Mouse (Mus musculus): ENCODE measurements around the gene Pitpnm2. TPM values are rescaled to one million over a fixed set of nuclear protein-coding genes. Genes with fewer than 3 reads are reported as not detected.

The Pitpnm2 gene
- polyA plus RNA-seq, 1 experiment from 2014 or later: 4.9 TPM

- H3K9ac ChIP-seq: no peak overlapping the region
- no peak overlapping the region for H3K4me2 ChIP-seq
- peaks cover 93% of the 10 kb centered on the region for H3K4me1 ChIP-seq (replicated peaks)
- H3K36me3 ChIP-seq: 0 out of 2 replicates have a peak, but pooled peaks cover 4% of the 10 kb centered on the region
- no peaks in the 10 kb centered on the region for H3K27me3 ChIP-seq
- no peaks in the 10 kb centered on the region for H3K9me3 ChIP-seq (replicated peaks)
- H3K4me3 ChIP-seq: no peak overlapping the region
- WGBS: 64% methylated on average over 18 of the region's 18 CpGs
- peak overlapping the region; percentile 77 for H3K27ac ChIP-seq
- no peak for ATAC-seq (replicated peaks; ENCODE audit: insufficient number of reproducible peaks, insufficient read depth, low FRiP score, low read depth)
These were observed 39.1 kb downstream of the Pitpnm2 start for GRCm38 (mm10) chr5:124210281-124211016.

DNA sequence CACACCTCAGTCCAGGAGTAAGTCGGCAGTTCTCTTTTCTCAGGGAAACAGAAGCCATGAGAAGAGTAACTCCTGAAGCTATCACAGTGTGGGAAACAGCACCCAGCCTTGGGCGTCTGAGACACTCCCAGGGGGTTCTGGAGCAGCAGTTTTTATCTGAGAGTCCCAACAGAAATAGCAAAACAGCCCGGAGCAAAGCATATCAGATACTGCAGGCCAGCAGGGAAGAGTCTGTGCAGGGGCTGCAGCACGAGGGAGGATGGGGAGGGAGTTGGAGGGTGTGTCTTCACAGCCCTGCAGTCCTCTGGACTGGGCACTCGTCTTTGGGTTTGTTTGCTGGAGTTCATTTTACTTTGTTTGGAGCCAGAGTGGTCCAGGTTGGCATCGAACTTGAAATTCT, 39.7 kb downstream of the Pitpnm2 start:
- Histone ChIP-seq H3K36me3 (no peaks in the 10 kb centered on the region), H3K4me2 (no peak overlapping the region), H3K9ac (no peak overlapping the region), H3K27ac (peak overlapping the region; percentile 77), H3K9me3 (replicated peaks) (no peaks in the 10 kb centered on the region), H3K4me1 (replicated peaks) (peaks cover 93% of the 10 kb centered on the region), H3K4me3 (no peak overlapping the region), H3K27me3 (no peaks in the 10 kb centered on the region)
- no peak for ATAC-seq (replicated peaks; ENCODE audit: insufficient number of reproducible peaks, insufficient read depth, low FRiP score, low read depth)
- WGBS: 32% methylated on average over 6 of the region's 6 CpGs

DNA sequence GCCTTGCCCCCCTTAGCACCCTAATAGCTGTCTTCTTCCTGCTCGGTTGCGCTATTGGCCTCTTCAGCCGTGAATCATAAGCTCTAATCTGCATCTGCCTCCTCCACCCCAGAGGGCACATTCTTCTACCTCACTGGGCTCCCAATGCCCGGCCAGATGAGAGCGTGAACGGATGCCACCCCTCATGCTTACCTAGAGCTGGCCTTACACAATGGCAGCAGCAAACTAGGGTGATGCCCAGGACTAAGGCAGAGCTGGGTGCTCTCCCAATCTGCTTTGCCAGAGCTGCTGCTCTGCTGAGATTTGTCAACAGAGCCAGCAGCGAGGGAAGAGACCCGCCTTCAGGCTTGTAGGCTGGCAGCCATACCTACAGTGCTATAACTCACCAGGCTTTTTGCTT, 41.5 kb downstream of the Pitpnm2 start:
- H3K4me2 ChIP-seq: no peak overlapping the region
- H3K36me3 ChIP-seq: no peaks in the 10 kb centered on the region
- 65% methylated on average over 8 of the region's 8 CpGs for WGBS
- H3K9ac ChIP-seq: peak overlapping the region; percentile 17; the same call in 1 of the 2 replicates
- no peak overlapping the region for H3K4me3 ChIP-seq
- peak overlapping the region; percentile 98 for H3K27ac ChIP-seq
- H3K9me3 ChIP-seq (replicated peaks): no peaks in the 10 kb centered on the region
- no peaks in the 10 kb centered on the region for H3K27me3 ChIP-seq
- H3K4me1 ChIP-seq (replicated peaks): peaks cover 90% of the 10 kb centered on the region
- ATAC-seq (replicated peaks; ENCODE audit: insufficient number of reproducible peaks, insufficient read depth, low FRiP score, low read depth): no peak

DNA sequence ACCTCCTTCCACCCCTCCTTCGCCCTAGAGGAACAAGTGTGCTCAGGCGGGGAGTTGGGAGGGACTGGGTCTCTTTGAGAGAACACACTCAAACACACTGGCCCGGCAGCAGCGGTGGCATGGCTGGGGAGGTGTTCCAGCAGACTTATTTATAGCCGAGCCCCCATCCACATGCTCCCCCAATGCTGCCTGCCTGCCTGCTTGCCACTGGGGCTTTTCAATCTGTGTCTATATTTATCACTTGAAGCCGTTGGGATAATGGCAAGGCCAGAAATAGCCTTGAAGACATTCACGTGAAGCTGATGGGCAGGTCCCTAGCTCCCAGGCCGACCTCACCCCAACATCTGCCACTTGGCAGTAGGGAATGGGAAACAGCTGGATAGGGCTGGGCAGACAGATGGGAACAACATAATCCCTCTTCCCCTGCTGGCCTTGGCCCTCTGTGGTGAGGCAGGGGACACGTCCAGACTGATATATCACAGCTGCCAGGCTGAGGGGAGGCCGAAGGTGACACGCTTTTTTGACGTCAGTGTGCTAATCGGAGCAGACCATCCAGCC, 43.0 kb downstream of the Pitpnm2 start:
- Histone ChIP-seq H3K4me2 (peak overlapping the region; percentile 12), H3K4me1 (replicated peaks) (peaks cover 93% of the 10 kb centered on the region), H3K4me3 (no peak overlapping the region), H3K9me3 (replicated peaks) (no peaks in the 10 kb centered on the region), H3K27ac (peak overlapping the region; percentile 98), H3K27me3 (no peaks in the 10 kb centered on the region), H3K9ac (peak overlapping the region; percentile 30; the same call in 1 of the 2 replicates), H3K36me3 (no peaks in the 10 kb centered on the region)
- ATAC-seq (replicated peaks; ENCODE audit: insufficient number of reproducible peaks, insufficient read depth, low FRiP score, low read depth): peak; percentile 70
- WGBS: 17% methylated on average over 13 of the region's 13 CpGs

DNA sequence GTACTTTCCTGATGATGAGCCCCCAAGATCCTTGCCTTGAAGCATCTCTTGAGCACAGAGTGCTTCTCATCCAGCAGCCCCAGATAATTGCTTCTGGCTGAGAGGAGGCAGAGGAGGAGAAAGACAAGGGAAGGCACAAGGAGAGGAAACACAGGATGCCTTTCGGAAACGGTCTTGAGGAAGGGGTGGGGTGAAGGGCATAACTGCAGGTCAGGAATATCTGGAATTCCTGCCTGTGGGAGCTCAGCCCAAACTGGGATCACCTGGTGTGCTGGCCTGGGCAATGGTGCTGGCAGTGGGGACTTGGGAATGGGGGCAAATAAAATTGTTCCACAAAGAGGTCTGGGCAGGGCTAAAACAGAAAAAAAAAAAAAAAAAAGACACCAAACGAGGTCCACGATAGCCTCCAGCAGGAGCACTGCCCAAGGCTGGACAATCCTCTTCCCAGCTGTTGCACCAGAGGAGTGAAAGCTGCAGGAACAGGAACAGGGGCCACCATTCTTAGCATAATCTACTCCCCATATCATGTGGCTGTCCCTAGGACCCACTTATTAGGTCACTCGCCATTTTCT, 43.7 kb downstream of the Pitpnm2 start:
- H3K4me1 ChIP-seq (replicated peaks): peaks cover 89% of the 10 kb centered on the region
- WGBS: 24% methylated on average over 5 of the region's 5 CpGs
- H3K4me2 ChIP-seq: peak overlapping the region; percentile 11
- H3K27ac ChIP-seq: peak overlapping the region; percentile 98
- H3K4me3 ChIP-seq: no peak overlapping the region
- H3K9me3 ChIP-seq (replicated peaks): no peaks in the 10 kb centered on the region
- 0 out of 2 replicates have a peak overlapping the region, but pooled peaks have one; percentile 30 for H3K9ac ChIP-seq
- no peak for ATAC-seq (replicated peaks; ENCODE audit: insufficient number of reproducible peaks, insufficient read depth, low FRiP score, low read depth)
- H3K36me3 ChIP-seq: no peaks in the 10 kb centered on the region
- H3K27me3 ChIP-seq: no peaks in the 10 kb centered on the region

DNA sequence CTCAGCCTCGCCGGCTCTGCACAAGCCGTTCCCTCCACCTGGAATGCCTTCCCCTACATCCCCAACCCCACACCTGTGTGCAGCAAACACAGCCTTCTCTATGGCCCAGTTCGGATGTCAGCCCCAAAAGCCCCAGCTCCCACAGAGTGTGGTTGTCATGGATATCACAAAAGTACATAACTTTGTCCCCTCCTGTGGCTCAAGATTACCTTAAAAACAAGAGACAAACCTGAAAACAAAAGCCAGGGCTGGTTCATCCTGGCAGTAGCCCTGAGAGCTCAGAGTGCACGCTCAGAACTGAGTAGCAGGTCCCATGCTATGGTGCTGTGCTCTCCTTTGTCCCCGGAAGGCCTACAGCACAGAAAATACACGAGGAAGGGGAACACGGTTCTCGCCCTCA, 44.3 kb downstream of the Pitpnm2 start:
- no peak for ATAC-seq (replicated peaks; ENCODE audit: insufficient number of reproducible peaks, insufficient read depth, low FRiP score, low read depth)
- no peak overlapping the region for H3K4me2 ChIP-seq
- H3K27ac ChIP-seq: peak overlapping the region; percentile 98
- no peaks in the 10 kb centered on the region for H3K36me3 ChIP-seq
- H3K9me3 ChIP-seq (replicated peaks): no peaks in the 10 kb centered on the region
- 79% methylated on average over 9 of the region's 9 CpGs for WGBS
- no peaks in the 10 kb centered on the region for H3K27me3 ChIP-seq
- no peak overlapping the region for H3K9ac ChIP-seq
- H3K4me1 ChIP-seq (replicated peaks): peaks cover 89% of the 10 kb centered on the region
- no peak overlapping the region for H3K4me3 ChIP-seq

DNA sequence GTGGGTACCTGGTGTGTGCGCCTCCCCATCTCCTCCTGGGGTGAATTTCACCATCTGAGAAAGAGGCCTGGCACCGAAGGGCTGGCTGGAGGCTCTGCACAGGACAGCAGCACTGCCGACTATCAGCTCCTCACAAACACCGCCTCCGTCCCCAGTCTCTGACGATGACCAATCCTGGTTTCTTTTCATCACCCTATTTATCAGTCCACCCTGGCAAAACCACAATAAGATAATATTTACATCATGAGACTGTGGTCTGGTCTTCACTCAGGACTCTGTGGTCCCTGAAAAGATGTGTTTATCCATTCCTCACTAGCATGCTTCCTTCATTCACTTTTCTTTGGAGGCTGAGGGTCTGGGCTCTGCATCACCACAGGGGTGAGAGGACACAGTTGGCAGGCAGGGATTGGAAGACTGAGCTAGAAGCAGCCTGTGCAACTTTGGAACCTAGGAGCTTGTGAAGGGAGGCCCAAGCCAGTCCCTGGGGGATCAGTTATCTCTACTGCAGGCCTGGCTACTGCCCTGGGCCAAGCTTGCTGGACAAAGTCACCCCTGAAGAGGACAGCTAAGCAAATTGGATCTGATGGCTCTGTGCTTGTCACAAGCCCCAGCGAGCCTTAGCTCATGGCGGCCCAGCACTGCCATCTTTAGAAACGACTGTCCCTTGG, 45.3 kb downstream of the Pitpnm2 start:
- Histone ChIP-seq H3K27ac (peak overlapping the region; percentile 98), H3K9ac (no peak overlapping the region), H3K4me1 (replicated peaks) (peaks cover 89% of the 10 kb centered on the region), H3K36me3 (no peaks in the 10 kb centered on the region), H3K4me2 (no peak overlapping the region), H3K4me3 (no peak overlapping the region), H3K27me3 (no peaks in the 10 kb centered on the region), H3K9me3 (replicated peaks) (no peaks in the 10 kb centered on the region)
- 37% methylated on average over 9 of the region's 9 CpGs for WGBS
- ATAC-seq (replicated peaks; ENCODE audit: insufficient number of reproducible peaks, insufficient read depth, low FRiP score, low read depth): no peak; the same call in 1 of the 2 replicates

DNA sequence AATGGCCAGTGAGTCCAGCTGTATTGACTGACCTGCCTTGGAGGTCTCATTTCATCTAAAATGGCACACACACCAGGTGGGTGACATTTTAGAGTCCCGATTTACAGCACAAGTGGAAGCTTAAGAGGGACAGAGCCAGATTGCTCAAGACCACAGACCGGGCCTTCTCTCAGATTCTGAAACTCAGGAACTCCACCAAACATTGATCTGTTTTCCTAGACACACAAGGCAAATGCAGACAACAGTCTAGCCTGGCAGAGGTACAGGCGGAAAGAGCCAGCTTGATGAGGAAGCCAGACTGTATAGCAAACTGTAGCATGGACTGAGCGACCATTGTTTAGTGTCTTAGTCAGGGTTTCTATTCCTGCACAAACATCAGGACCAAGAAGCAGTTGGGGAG, 46.3 kb downstream of the Pitpnm2 start:
- Histone ChIP-seq H3K9me3 (replicated peaks) (no peaks in the 10 kb centered on the region), H3K4me3 (no peak overlapping the region), H3K36me3 (no peaks in the 10 kb centered on the region), H3K4me1 (replicated peaks) (peaks cover 92% of the 10 kb centered on the region), H3K9ac (no peak overlapping the region), H3K27me3 (no peaks in the 10 kb centered on the region), H3K27ac (peak overlapping the region; percentile 59), H3K4me2 (no peak overlapping the region)
- ATAC-seq (replicated peaks; ENCODE audit: insufficient number of reproducible peaks, insufficient read depth, low FRiP score, low read depth): no peak
- 73% methylated on average over 4 of the region's 4 CpGs for WGBS

DNA sequence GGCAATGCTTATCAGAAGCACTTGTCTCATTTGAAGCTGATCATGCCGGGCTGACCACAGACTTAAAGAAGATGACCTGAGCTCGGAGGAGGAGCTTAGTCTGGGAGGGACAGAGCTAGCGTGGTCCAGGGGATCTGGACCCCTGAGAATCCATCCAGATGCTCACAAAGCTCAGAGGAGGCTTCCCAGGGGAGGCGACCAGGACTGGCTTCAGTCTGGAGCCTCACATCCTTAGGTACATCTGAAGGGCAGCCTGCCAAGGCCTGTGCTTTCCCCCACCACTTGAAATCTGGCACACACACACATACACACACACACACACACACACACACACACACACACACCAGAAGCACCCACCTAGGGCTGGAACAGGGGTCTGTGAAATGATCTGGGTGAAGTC, 47.5 kb downstream of the Pitpnm2 start:
- WGBS: 37% methylated on average over 4 of the region's 4 CpGs
- Histone ChIP-seq H3K4me1 (replicated peaks) (peaks cover 91% of the 10 kb centered on the region), H3K9me3 (replicated peaks) (no peaks in the 10 kb centered on the region), H3K27me3 (no peaks in the 10 kb centered on the region), H3K4me2 (no peak overlapping the region), H3K36me3 (no peaks in the 10 kb centered on the region), H3K27ac (peak overlapping the region; percentile 62), H3K4me3 (no peak overlapping the region), H3K9ac (0 out of 2 replicates have a peak overlapping the region, but pooled peaks have one; percentile 5)
- ATAC-seq (replicated peaks; ENCODE audit: insufficient number of reproducible peaks, insufficient read depth, low FRiP score, low read depth): no peak

DNA sequence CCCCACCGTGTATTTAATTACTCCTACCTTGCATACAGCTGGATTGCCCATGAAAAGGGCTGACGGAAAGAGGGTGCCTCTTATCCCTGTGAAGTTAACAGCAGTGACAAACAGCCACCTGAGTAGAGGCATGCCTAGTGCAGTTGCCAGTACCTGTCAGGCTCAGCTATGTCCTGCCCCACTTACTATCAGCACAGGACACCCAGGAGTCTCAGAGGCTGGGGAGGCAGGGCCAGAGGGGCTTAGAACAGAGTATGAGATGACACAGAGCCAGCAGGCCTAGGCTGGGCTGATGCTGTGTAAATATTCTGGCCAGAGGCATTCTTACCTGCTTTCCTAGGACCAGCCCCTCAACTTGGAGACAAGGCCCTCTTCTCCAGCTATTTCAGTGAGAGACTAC, 48.0 kb downstream of the Pitpnm2 start:
- Histone ChIP-seq H3K9me3 (replicated peaks) (no peaks in the 10 kb centered on the region), H3K9ac (peak overlapping the region; percentile 5; the same call in 1 of the 2 replicates), H3K4me1 (replicated peaks) (peaks cover 91% of the 10 kb centered on the region), H3K27ac (peak overlapping the region; percentile 62), H3K36me3 (no peaks in the 10 kb centered on the region), H3K4me3 (no peak overlapping the region), H3K27me3 (no peaks in the 10 kb centered on the region), H3K4me2 (no peak overlapping the region)
- whole genome bisulfite sequencing: 72% methylated on average over 2 of the region's 2 CpGs
- no peak for ATAC-seq (replicated peaks; ENCODE audit: insufficient number of reproducible peaks, insufficient read depth, low FRiP score, low read depth)

GRCm38 (mm10) chr5:124200844-124201243, 48.7 kb downstream of the Pitpnm2 start:
- WGBS: 44% methylated on average over 5 of the region's 5 CpGs
- Histone ChIP-seq H3K4me3 (no peak overlapping the region), H3K27me3 (no peaks in the 10 kb centered on the region), H3K4me1 (replicated peaks) (peaks cover 91% of the 10 kb centered on the region), H3K27ac (peak overlapping the region; percentile 47; the same call in 1 of the 2 replicates), H3K9ac (no peak overlapping the region), H3K36me3 (no peaks in the 10 kb centered on the region), H3K4me2 (no peak overlapping the region), H3K9me3 (replicated peaks) (no peaks in the 10 kb centered on the region)
- no peak for ATAC-seq (replicated peaks; ENCODE audit: insufficient number of reproducible peaks, insufficient read depth, low FRiP score, low read depth)

Measured in heart, embryonic 15.5 days (tissue).